Mouse (Mus musculus) heart, adult 18-20 months (tissue): ENCODE measurements around the gene Eif5a. TPM values are rescaled to one million over a fixed set of nuclear protein-coding genes. Genes with fewer than 3 reads are reported as not detected.

Source experiments
- DNase-seq, 2 experiments: peaks; one replicate each; pipeline ENCODE4 v3.0.0; 2021 to 2022; ENCODE audit warnings: mixed read lengths in 1 of 2
- total RNA-seq, 2 experiments: library from RNA; stranded (reverse); gene quantifications; 2 replicates each; pipeline ENCODE4 v1.2.3; 2021

Gene Eif5a
- total RNA-seq, 2 experiments from 2014 or later = 415 to 425 TPM

DNA sequence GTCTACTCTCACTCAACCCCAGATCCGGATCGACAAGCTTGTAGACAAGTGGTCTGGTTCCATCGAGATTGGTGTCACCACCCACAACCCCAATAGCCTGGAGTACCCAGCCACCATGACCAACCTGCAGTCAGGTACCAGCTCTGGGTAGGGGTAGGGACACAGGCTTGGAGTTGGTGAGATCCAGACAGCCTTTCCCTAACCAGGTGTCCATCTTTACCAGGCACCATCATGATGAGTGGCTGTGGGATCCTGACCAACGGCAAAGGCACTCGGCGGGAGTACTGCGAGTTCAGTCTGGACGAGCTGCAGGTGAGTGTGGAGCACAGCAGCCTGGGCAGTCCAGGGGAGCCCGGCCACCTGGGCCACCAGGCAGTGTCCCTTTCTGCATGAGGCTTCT is 17.4 kb downstream of the Eif5a start:
- no peak for DNase-seq

GRCm38 (mm10) chr11:69902972-69903371 is 18.8 kb downstream of the Eif5a start:
- DNase-seq = no peak

DNA sequence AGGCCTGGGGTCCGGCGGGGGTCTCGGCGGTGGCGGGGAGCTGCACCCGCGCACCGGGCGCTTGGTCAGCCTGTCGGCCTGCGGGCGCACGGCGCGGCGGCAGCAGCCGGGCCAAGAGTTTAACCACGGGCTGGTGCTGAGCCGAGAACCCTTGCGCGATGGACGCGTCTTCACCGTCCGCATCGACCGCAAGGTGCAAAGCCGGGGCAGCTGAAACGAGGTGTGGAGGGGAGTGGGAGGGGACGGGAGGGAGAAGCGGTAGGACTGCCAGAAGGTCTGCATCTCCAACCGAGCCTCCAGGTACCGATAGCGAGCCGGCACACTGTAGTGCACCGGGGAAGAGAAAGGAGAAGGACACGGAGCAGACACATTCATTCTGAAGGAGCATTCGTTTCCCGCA is 19.8 kb downstream of the Eif5a start:
- no peak for DNase-seq

DNA sequence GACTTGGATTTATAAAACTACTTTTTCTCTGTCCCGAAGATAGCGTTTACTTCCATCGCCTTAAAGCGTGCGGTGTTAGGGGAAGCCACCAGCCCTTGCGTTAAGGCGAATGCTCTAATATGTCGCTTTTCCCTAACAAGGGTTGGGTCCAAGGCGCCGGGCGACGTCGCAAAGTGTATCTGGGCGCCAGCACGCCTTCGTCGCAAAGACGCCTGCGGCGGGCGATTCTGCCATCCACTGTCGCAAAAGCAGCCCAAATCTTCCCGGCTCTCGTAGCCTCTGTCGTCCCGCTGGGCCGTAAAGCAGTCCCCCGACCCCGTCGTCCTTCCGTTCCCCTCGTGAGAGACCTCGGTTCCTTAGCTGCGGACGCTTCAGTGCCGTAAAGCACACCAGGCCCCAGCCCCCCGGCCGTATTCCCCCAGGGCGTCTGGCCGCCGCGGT is 20.3 kb downstream of the Eif5a start:
- DNase-seq = peak; percentile 95 to 98

DNA sequence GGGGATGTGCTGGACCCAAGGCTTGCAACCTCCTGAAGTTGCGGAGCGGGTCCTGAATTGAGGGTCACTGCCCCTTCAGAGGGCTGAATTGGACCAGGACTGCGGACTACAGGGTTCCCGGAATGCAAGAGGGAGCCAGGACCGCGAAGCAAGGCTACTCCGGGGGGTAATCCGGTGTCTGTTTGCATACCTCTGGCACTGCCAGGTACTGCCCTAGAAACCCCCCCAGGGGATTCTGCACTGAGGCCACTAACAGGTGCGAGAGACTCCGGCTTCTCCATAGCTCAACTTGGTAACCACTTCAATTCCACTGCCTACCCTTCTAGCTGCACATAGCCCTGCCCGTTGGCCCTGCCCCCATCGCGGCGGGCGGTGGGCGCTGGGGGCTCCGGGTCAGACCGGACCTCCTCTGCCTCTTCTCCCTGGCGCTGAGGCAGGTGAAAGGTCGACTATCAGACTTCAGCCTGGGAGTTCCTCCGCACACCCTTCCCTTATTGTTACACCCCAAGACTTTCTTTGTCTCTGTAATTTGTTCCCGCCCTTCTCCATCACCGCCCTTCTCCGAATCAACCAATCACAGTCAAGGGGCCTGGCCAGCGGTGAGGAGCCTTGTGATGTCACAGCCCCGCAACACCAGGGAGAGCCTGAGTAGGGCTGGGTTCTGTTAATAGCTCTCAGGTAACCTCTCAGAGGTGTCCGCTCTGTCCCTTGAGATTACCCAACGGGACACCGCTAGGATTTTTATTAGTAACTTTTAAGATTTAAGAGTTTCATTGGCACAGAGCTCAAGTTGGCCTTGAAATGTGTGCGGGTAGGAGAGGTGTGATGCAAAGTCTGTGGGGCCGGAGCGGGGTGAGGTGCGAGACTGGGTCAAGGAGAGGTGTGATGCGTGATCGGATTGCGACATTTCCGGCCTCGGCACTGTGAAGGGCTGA is 21.0 kb downstream of the Eif5a start, which contains the start of the genes 2810408A11Rik and Neurl4:
Gene 2810408A11Rik, minus strand, starts transcription at position 517 of the 935 bp plus-strand sequence.
Gene Neurl4, plus strand, starts transcription at position 602 of the 935 bp plus-strand sequence.
- peak; percentile 92 to 96 for DNase-seq

GRCm38 (mm10) chr11:69899870-69900269 is 21.9 kb downstream of the Eif5a start:
- DNase-seq = no peak

GRCm38 (mm10) chr11:69895291-69895690 is 26.5 kb downstream of the Eif5a start, which contains the start of gene Acap1:
Gene Acap1 (minus strand): TSS chr11:69895539.
- DNase-seq = no peak

- no peak for DNase-seq
Measured at GRCm38 (mm10) chr11:69894671-69895070, 27.1 kb downstream of the Eif5a start.

- DNase-seq = no peak
Measured at GRCm38 (mm10) chr11:69891482-69891881, 30.3 kb downstream of the Eif5a start.

DNA sequence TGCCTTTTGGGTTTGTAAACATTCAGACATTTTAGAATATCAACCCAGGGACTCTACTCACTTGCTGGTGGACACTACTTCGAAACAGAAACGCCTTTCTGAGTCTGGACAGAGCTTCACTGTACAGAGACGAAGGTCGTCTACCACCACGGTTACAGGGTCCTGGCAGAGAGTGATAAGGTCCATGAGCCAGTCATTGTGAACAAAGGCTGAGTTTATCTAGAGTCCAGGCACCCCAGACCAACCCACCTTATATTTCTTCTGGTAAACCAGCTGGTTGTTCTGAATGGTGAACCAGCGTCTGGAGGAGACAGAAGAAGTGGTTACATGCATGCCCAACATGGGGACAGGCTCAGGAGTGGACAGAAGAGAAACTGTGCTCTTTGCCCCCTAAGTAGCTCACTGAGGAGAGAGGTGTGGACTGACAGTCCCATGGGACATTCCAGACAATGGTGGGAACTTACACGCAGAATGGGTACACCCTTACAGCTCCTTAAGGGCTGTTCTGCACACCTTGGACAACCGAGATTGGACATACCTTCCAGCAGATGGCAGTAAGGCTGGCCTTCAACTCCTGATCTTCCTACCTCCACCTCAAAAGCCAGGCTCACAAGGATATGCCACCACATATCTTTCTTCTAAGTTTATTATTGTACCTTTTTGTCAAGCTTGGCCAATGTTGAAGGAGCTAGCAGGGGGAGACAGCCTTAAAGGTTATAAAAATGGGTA is 34.7 kb downstream of the Eif5a start:
- no peak for DNase-seq

- DNase-seq = no peak
Measured at GRCm38 (mm10) chr11:69884663-69885062, 37.1 kb downstream of the Eif5a start.

DNA sequence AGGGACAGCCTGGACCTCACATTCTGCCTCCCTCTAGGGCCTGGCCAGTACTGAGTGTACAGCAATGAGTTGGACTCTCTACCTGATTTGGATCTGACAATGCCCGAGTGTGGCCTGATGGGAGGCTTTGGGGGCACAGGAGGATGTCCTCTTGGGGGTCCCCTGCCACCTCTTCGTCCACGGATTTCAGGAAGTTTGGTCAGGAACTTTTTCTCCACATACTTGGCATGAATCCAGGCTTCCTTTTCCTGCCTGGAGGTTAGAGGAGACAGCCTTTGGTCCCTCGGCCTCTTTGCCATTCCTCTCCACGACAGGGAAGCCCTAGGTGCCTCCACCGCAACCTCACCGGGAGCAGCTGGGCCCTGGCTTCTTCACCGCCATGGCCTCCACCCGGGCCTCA is 37.5 kb downstream of the Eif5a start:
- DNase-seq = peak in 1 of 2 experiments; percentile 40

- DNase-seq = no peak
Measured at GRCm38 (mm10) chr11:69883527-69884151, 38.1 kb downstream of the Eif5a start.

DNA sequence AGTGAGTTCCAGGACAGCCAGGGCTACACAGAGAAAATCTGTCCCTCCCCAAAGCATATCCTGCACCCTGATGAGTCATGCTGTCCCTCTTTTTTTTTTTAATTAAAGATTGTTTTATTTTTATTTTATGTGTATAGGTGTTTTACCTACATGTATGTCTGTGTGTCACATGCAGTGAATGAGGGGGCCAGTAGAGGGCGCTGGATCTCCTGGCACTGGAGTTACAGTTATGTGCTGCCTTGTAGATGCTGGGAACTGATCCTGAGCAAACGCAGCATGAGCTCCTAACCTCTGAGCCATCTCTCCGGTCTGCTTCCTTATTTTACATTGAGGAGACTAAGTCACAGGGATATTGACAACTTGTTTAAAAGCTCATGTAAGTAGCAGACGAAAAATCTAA is 38.7 kb downstream of the Eif5a start:
- no peak for DNase-seq

GRCm38 (mm10) chr11:69881787-69882670 is 39.7 kb downstream of the Eif5a start:
- DNase-seq = no peak

- DNase-seq = peak; percentile 95 to 97
Measured at GRCm38 (mm10) chr11:69880853-69881603, 40.7 kb downstream of the Eif5a start, which contains the start of gene Kctd11. Gene Kctd11 (minus strand): TSS chr11:69881406.

- DNase-seq = no peak
Measured at GRCm38 (mm10) chr11:69880506-69880852, 41.3 kb downstream of the Eif5a start.

GRCm38 (mm10) chr11:69879711-69880110 is 42.0 kb downstream of the Eif5a start:
- no peak for DNase-seq

DNA sequence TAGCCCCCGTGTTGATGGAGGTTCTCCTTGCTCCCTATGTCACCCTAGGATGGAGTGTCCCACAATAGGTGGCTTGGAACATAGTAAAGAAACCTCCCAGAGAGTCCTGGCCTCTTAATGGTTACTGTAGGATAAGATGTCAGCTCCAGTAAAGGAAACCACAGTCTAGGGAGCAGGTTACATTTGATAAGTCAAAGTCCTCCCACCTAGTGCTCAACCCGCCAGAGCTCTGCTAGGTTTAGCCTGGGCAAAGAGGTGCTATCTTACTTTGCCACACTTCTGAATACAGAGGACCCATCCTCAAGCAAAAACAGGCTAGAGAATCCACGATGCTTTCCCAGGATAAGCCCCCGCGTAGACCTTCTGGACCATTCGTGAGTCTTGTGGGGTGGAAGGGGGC is 42.8 kb downstream of the Eif5a start:
- no peak for DNase-seq

DNA sequence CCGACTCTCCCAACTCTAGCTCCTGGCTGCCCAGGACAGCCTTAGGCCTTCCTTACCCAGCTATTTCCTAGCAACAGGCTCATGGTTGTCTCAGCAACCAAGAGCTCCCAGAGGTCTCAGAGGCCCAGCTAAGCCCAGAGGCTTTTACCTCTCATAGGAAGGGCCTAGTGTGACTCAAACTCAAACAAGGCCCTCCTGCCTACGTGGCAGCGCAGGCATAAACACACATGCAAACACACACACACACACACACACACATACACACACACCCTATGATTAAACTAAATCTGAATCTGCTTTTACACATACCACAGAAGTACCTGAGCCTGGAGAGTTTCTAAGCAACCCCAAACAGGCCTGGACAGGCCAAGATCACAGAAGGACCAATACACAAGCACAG is 43.4 kb downstream of the Eif5a start:
- no peak for DNase-seq

DNA sequence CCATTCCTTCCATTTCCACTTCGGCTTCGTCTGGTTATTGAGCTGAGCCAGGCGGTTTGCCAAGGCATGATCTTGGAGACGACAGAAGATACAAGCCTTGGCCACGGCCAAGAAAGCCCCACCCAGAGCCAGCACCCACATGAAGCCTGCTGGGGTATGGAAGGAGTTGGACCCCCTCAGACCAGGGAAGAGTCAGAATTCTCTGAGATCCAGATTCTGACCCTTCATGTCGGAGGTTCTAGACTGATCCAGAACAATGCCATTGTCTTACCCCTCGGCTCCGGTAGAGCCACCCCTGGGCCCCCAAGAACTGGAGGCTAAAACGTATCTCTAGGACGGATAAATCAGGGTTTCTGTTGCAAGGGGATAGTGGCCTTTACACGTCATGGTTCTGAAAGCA is 43.9 kb downstream of the Eif5a start, which contains the start of gene Tmem95:
Gene Tmem95, minus strand, starts transcription at position 141 of the 400 bp plus-strand sequence.
- no peak for DNase-seq
